Mouse (Mus musculus) ES-Bruce4 (cell line): ENCODE measurements at regions not wholly inside any gene's neighbourhood (a gene's known extent, or its start where the extent isn't known, plus 50 kb on each side); places are given as distances from the start of the nearest gene placed in this dataset.

Experiments
- H3K27ac ChIP-seq: 2 replicates; pipeline ENCODE4 v1.5.1; 2012; ENCODE audit warnings: low read length, inconsistent platforms; ENCODE audit not compliant: insufficient read depth
- H3K27me3 ChIP-seq: 2 replicates; pipeline ENCODE4 v1.6.1; 2012; ENCODE audit warnings: mild to moderate bottlenecking, low read length, inconsistent platforms; ENCODE audit not compliant: control insufficient read depth, poor library complexity, insufficient read depth, severe bottlenecking
- H3K36me3 ChIP-seq: 2 replicates; pipeline ENCODE4 v1.6.1; 2012; ENCODE audit warnings: inconsistent platforms, mild to moderate bottlenecking, low read length, moderate library complexity; ENCODE audit not compliant: control insufficient read depth, poor library complexity, insufficient read depth, severe bottlenecking
- H3K4me1 ChIP-seq: one replicate; pipeline ENCODE4 v1.8.1; 2011; ENCODE audit warnings: low read length; ENCODE audit not compliant: control insufficient read depth, insufficient read depth
- H3K4me3 ChIP-seq: 2 replicates; pipeline ENCODE4 v1.5.1; 2011; ENCODE audit warnings: low read depth, mild to moderate bottlenecking, low read length
- H3K9ac ChIP-seq: 2 replicates; pipeline ENCODE4 v1.6.1; 2012; ENCODE audit warnings: low read depth, mild to moderate bottlenecking, inconsistent platforms; ENCODE audit not compliant: poor library complexity, severe bottlenecking
- H3K9me3 ChIP-seq: replicated peaks from 2 replicates; pipeline ENCODE4 v1.6.1; 2012; ENCODE audit warnings: mild to moderate bottlenecking, low read length, inconsistent platforms; ENCODE audit not compliant: control insufficient read depth, poor library complexity, insufficient read depth, severe bottlenecking
- CTCF ChIP-seq: IDR thresholded peaks from one replicate; pipeline ENCODE4 v1.8.1; 2011; ENCODE audit warnings: low read depth, low read length
- EP300 ChIP-seq: IDR thresholded peaks from 2 replicates; pipeline ENCODE4 v1.6.1; 2011; ENCODE audit warnings: low read depth, low read length; ENCODE audit not compliant: insufficient read depth
- POLR2A ChIP-seq: IDR thresholded peaks from one replicate; pipeline ENCODE4 v1.8.1; 2011; ENCODE audit warnings: low read length; ENCODE audit not compliant: insufficient read depth

DNA sequence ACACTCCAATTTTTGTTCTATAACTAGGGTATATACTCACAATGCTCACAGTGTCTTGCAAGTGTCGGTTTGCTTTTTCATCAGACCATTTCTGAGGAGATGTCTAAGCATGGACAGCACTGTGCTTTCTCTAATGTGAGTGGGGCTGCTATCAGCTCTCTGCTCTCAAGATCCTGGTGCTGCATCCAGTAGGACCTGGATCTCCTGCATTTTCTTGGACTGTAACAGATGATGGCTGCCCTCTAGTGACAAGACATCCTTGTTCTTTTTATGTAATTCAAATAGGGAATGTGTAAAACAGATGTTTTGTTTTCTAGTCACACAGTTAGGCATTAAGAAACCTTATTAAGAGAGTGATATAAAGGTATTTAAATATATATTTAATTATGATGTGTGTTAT is 1002.5 kb upstream of the Adgrl4 start:
- Histone ChIP-seq H3K9me3 (no peaks in the 10 kb centered on the region), H3K4me3 (no peak overlapping the region)
- TF ChIP-seq EP300 (no peak), CTCF (no peak), POLR2A (no peak)

DNA sequence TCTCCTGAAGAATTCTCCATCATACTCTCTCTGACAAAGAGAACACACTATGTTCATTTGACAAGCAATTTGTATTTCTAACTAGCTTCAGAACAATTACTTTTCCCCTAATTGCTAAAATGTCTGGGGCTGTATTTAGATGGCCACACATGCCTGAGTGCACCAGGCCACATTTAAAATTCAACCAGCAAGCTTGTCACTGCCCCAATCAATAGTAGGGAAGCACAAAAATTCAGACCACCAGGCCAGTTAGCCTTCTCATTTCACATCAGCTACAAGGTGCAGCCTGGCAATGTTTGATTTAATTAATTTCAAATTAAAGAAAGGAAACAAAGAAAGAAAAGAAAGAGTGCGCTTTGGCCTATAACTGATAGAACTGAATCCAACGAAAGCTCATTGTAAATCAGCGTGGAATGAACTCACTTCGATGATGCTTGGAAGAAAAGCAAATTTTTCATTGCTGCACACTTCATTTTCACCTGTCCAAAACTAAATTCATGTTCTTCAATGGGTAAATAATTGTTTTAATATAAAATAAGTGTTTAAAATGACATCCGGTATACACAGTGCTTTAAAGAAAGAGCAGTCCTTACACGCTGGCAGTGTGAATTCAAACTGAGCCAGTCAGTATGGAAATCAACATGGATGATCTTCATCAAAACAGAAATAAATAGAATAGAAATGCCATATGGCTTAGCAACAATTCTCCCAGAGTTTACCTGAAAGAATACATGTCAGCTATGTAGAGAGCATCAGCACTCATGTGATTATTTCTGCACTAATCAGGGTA is 1001.7 kb upstream of the Adgrl4 start:
- no peaks in the 10 kb centered on the region for H3K4me1 ChIP-seq
- no peak for TF ChIP-seq CTCF
- no peak for TF ChIP-seq POLR2A
- TF ChIP-seq EP300: no peak
- H3K36me3 ChIP-seq: no peaks in the 10 kb centered on the region
- no peaks in the 10 kb centered on the region for H3K9me3 ChIP-seq
- no peaks in the 10 kb centered on the region for H3K27me3 ChIP-seq
- H3K4me3 ChIP-seq: no peak overlapping the region
- no peak overlapping the region for H3K9ac ChIP-seq
- no peak overlapping the region for H3K27ac ChIP-seq

More for the DNA sequence above, 1002.5 kb upstream of the Adgrl4 start:
- no peaks in the 10 kb centered on the region for H3K27me3 ChIP-seq
- H3K4me1 ChIP-seq: no peaks in the 10 kb centered on the region
- H3K36me3 ChIP-seq: no peaks in the 10 kb centered on the region
- H3K9ac ChIP-seq: no peak overlapping the region
- H3K27ac ChIP-seq: no peak overlapping the region
